Mouse (Mus musculus): Measurements from ENCODE around the gene Rnf144b. TPM values are rescaled to one million over a fixed set of nuclear protein-coding genes. Genes with fewer than 3 reads are reported as not detected.

The Rnf144b gene
- polyA plus RNA-seq, 1 experiment from 2014 or later: 0.73 TPM

DNA sequence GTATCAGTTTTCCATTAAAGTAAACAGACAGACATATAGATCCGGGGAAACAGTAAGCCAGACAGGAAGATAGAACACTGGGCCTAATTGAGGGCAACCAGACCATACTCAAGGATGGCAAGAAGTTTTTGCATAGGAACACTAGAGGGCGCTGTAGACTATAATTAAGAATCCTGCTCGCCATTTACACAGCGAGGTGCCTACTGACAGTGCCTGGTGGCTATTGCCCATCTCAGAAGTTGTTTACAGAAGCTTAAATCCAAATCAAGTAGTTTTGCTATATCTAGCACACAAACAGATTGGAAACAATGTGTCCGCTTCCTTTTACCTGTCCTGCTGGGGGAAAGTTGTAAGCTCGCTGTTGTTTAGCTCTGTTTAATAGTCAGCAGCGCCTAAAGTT is 29.9 kb downstream of the Rnf144b start:
- Histone ChIP-seq H3K27me3 (ENCODE audit: control insufficient read depth, insufficient read depth, low read length) (no peaks in the 10 kb centered on the region), H3K4me3 (ENCODE audit: low read depth, low read length) (no peak overlapping the region), H3K27ac (ENCODE audit: low read depth, low read length) (no peak overlapping the region), H3K4me2 (ENCODE audit: low read depth, low read length, severe bottlenecking) (no peak overlapping the region), H3K4me1 (replicated peaks; ENCODE audit: control insufficient read depth, insufficient read depth, low read length) (peaks cover 8% of the 10 kb centered on the region; the same call in 1 of the 2 replicates), H3K9ac (ENCODE audit: low read length) (no peak overlapping the region), H3K36me3 (ENCODE audit: control insufficient read depth, insufficient read depth, low read length) (no peaks in the 10 kb centered on the region), H3K9me3 (ENCODE audit: control insufficient read depth, low read length) (no peaks in the 10 kb centered on the region)
- 30% methylated on average over 7 of the region's 7 CpGs for WGBS
- DNase-seq (ENCODE audit: low spot score) (no peak), ATAC-seq (replicated peaks; ENCODE audit: low FRiP score) (peak; percentile 58; the same call in 1 of the 2 replicates)

DNA sequence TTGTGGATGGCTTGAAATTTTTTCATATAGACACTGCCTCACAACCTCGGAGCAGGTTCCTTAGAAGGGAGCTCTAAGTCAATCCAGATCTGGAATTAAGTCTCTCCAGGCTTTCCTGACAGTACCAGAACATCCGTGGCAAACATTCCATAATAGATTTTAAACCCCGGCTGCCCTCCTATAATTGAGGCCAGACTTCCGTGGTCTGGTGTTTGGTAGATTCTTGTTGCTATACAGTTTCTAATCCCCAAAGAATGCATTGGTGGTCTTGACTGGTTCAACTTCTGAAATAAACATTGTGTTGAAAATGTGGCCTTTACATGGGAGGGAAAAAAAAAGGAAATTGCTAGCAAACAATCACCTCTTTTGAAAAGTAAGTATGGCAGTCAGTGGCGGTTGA is 30.8 kb downstream of the Rnf144b start:
- DNase-seq (ENCODE audit: low spot score): no peak
- no peak overlapping the region for H3K4me2 ChIP-seq (ENCODE audit: low read depth, low read length, severe bottlenecking)
- H3K36me3 ChIP-seq (ENCODE audit: control insufficient read depth, insufficient read depth, low read length): no peaks in the 10 kb centered on the region

DNA sequence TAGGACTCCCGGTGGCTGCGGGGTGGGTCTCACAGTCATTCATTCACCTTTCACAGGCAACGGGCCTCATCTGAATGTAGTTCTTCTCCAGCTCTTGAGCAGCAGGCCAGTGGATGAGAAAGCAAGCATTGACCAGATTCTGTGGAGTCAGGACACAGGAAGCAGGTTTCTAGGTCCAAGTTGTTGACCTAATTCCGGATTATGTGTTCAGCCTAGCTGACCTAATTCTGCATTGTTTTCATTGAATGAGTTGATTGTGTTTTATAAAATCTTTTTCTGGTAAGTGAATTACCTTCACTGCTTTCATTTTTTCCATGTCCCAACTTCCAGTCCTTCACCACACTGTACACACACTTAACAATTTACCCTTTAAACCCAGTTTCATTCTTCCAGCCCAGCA is 32.4 kb downstream of the Rnf144b start:
- ATAC-seq (replicated peaks; ENCODE audit: low FRiP score) (no peak), DNase-seq (ENCODE audit: low spot score) (no peak)
- peaks cover 3% of the 10 kb centered on the region; the same call in 1 of the 2 replicates for H3K4me1 ChIP-seq (replicated peaks; ENCODE audit: control insufficient read depth, insufficient read depth, low read length)
- no peak overlapping the region for H3K4me2 ChIP-seq (ENCODE audit: low read depth, low read length, severe bottlenecking)
- no peaks in the 10 kb centered on the region for H3K27me3 ChIP-seq (ENCODE audit: control insufficient read depth, insufficient read depth, low read length)
- no peak overlapping the region for H3K4me3 ChIP-seq (ENCODE audit: low read depth, low read length)
- WGBS: 55% methylated on average over 4 of the region's 4 CpGs
- no peak overlapping the region for H3K9ac ChIP-seq (ENCODE audit: low read length)
- H3K27ac ChIP-seq (ENCODE audit: low read depth, low read length): no peak overlapping the region
- no peaks in the 10 kb centered on the region for H3K36me3 ChIP-seq (ENCODE audit: control insufficient read depth, insufficient read depth, low read length)
- H3K9me3 ChIP-seq (ENCODE audit: control insufficient read depth, low read length): no peaks in the 10 kb centered on the region

More for the DNA sequence above, 30.8 kb downstream of the Rnf144b start:
- 72% methylated on average over 5 of the region's 5 CpGs for WGBS
- H3K9ac ChIP-seq (ENCODE audit: low read length): no peak overlapping the region
- ATAC-seq (replicated peaks; ENCODE audit: low FRiP score): no peak
- H3K27me3 ChIP-seq (ENCODE audit: control insufficient read depth, insufficient read depth, low read length): no peaks in the 10 kb centered on the region
- H3K9me3 ChIP-seq (ENCODE audit: control insufficient read depth, low read length): no peaks in the 10 kb centered on the region
- peaks cover 8% of the 10 kb centered on the region; the same call in 1 of the 2 replicates for H3K4me1 ChIP-seq (replicated peaks; ENCODE audit: control insufficient read depth, insufficient read depth, low read length)
- H3K4me3 ChIP-seq (ENCODE audit: low read depth, low read length): no peak overlapping the region
- H3K27ac ChIP-seq (ENCODE audit: low read depth, low read length): no peak overlapping the region

DNA sequence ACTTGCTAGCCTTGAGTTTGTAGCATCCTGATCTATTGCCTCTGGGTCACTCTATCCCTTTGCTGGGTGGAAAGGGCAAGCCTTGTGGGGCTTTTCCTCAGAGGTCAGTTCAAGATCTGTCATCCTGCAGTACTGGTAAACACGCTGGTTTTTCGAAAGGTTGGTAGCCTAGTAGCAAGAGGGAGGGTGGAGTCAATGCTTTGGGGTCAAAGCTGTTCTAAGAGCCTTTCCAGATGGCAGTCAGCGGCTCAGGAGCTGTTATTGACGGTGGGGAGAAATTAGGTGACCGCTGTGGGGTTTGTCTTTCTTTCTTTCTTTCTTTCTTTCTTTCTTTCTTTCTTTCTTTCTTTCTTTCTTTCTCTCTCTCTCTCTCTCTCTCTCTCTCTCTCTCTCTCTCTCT is 34.4 kb downstream of the Rnf144b start:
- Histone ChIP-seq H3K4me2 (ENCODE audit: low read depth, low read length, severe bottlenecking) (no peak overlapping the region), H3K27ac (ENCODE audit: low read depth, low read length) (no peak overlapping the region), H3K36me3 (ENCODE audit: control insufficient read depth, insufficient read depth, low read length) (no peaks in the 10 kb centered on the region), H3K4me3 (ENCODE audit: low read depth, low read length) (no peak overlapping the region), H3K9ac (ENCODE audit: low read length) (no peak overlapping the region), H3K27me3 (ENCODE audit: control insufficient read depth, insufficient read depth, low read length) (no peaks in the 10 kb centered on the region), H3K4me1 (replicated peaks; ENCODE audit: control insufficient read depth, insufficient read depth, low read length) (peaks cover 3% of the 10 kb centered on the region; the same call in 1 of the 2 replicates), H3K9me3 (ENCODE audit: control insufficient read depth, low read length) (no peaks in the 10 kb centered on the region)
- no peak for DNase-seq (ENCODE audit: low spot score)
- WGBS: 68% methylated on average over 5 of the region's 5 CpGs
- no peak for ATAC-seq (replicated peaks; ENCODE audit: low FRiP score)

DNA sequence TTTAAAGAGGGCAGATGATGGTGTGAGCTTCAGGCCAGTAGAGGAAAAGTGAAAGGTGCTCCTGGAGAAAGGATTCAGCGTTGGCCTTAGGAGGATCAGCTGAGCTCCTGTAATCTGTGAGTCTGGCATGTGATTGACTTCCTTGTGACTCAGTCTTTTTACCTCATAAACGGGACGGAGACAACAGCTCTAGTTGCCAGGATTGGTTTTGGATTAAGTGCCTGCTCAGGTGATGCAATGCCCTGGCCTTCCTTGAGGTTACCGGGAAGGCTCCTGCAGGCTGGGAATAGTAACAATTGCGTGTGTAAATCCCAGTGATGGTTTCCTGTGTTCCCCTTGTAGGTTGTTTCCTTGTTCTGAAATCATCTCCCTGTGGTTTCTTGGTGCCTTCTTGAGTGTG is 39.5 kb downstream of the Rnf144b start:
- ATAC-seq (replicated peaks; ENCODE audit: low FRiP score) (no peak), DNase-seq (ENCODE audit: low spot score) (no peak)
- H3K27ac ChIP-seq (ENCODE audit: low read depth, low read length): no peak overlapping the region
- H3K9ac ChIP-seq (ENCODE audit: low read length): no peak overlapping the region
- H3K4me3 ChIP-seq (ENCODE audit: low read depth, low read length): no peak overlapping the region
- WGBS: 90% methylated on average over 5 of the region's 5 CpGs
- no peak overlapping the region for H3K4me2 ChIP-seq (ENCODE audit: low read depth, low read length, severe bottlenecking)
- H3K4me1 ChIP-seq (replicated peaks; ENCODE audit: control insufficient read depth, insufficient read depth, low read length): no peaks in the 10 kb centered on the region
- no peaks in the 10 kb centered on the region for H3K9me3 ChIP-seq (ENCODE audit: control insufficient read depth, low read length)
- H3K27me3 ChIP-seq (ENCODE audit: control insufficient read depth, insufficient read depth, low read length): no peaks in the 10 kb centered on the region
- no peaks in the 10 kb centered on the region for H3K36me3 ChIP-seq (ENCODE audit: control insufficient read depth, insufficient read depth, low read length)

DNA sequence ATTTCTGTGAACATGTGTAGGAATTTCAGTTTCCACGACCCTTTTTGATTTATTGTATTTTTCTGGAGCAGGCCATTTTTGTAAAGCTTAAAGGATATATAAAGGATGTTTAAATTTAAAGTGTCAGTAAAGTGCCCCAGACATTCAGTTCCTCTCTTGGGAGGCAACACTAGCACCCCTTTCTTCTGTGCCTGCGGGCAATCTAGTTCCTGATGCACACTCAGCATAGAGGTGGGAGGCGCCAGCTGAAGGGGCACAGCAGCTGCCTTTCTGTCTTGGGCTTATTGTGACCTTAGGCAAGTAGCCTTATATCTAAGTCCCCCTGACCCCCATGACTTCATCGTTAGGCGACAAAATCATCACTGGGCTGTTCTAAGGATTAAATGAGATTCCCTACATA is 42.3 kb downstream of the Rnf144b start:
- WGBS: 89% methylated on average over 5 of the region's 5 CpGs

DNA sequence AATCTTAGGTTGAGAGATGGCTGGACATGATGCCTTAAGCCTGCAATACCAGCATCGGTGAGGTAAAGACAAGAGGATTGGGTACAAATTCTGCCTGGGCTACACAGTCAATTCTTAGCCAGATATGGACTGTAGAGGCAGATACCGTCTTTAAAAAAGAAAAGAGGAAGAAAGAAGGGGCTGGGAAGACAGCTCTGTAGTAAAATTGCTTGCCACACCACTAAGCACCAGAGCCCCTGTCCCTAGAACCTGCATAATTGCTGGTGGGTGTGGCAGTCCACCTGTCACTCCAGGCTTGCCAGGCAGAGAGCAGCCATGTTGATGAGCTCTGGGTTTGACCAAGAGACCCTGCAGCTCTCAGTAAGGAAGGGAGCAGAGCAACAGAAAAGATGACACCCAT is 42.8 kb downstream of the Rnf144b start:
- Histone ChIP-seq H3K36me3 (ENCODE audit: control insufficient read depth, insufficient read depth, low read length) (no peaks in the 10 kb centered on the region), H3K4me1 (replicated peaks; ENCODE audit: control insufficient read depth, insufficient read depth, low read length) (no peaks in the 10 kb centered on the region), H3K27me3 (ENCODE audit: control insufficient read depth, insufficient read depth, low read length) (no peaks in the 10 kb centered on the region), H3K9ac (ENCODE audit: low read length) (no peak overlapping the region), H3K4me2 (ENCODE audit: low read depth, low read length, severe bottlenecking) (no peak overlapping the region), H3K9me3 (ENCODE audit: control insufficient read depth, low read length) (no peaks in the 10 kb centered on the region), H3K4me3 (ENCODE audit: low read depth, low read length) (no peak overlapping the region), H3K27ac (ENCODE audit: low read depth, low read length) (no peak overlapping the region)
- 87% methylated on average over 2 of the region's 2 CpGs for WGBS
- no peak for DNase-seq (ENCODE audit: low spot score)
- ATAC-seq (replicated peaks; ENCODE audit: low FRiP score): no peak

More for the DNA sequence above, 42.3 kb downstream of the Rnf144b start:
- no peak overlapping the region for H3K27ac ChIP-seq (ENCODE audit: low read depth, low read length)
- H3K4me2 ChIP-seq (ENCODE audit: low read depth, low read length, severe bottlenecking): no peak overlapping the region
- H3K36me3 ChIP-seq (ENCODE audit: control insufficient read depth, insufficient read depth, low read length): no peaks in the 10 kb centered on the region
- ATAC-seq (replicated peaks; ENCODE audit: low FRiP score): no peak
- no peaks in the 10 kb centered on the region for H3K9me3 ChIP-seq (ENCODE audit: control insufficient read depth, low read length)
- H3K4me1 ChIP-seq (replicated peaks; ENCODE audit: control insufficient read depth, insufficient read depth, low read length): no peaks in the 10 kb centered on the region
- no peak for DNase-seq (ENCODE audit: low spot score)
- no peak overlapping the region for H3K9ac ChIP-seq (ENCODE audit: low read length)
- H3K27me3 ChIP-seq (ENCODE audit: control insufficient read depth, insufficient read depth, low read length): no peaks in the 10 kb centered on the region
- no peak overlapping the region for H3K4me3 ChIP-seq (ENCODE audit: low read depth, low read length)

DNA sequence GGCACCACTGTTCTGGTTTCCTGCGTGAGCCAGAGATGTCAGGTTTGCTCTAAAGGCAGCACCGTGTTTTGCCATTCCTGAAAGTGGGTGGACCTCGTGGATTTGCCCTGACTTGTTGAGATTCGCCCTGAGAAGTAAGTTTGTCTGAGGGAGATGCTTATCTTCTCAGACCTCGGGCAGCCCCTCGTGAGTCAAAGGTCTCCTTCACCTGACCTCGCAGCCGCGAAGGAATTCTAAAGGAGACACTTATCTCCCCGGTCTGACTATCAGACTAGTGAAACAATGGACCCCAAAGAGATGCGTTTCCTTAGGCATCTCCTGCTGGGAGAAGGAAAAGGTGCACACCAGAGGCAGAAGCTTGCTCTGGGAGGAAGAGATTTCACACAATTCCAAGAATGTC is 46.0 kb downstream of the Rnf144b start:
- DNase-seq (ENCODE audit: low spot score) (no peak), ATAC-seq (replicated peaks; ENCODE audit: low FRiP score) (no peak)
- WGBS: 50% methylated on average over 11 of the region's 11 CpGs
- H3K9me3 ChIP-seq (ENCODE audit: control insufficient read depth, low read length): no peaks in the 10 kb centered on the region
- H3K4me2 ChIP-seq (ENCODE audit: low read depth, low read length, severe bottlenecking): no peak overlapping the region
- no peak overlapping the region for H3K4me3 ChIP-seq (ENCODE audit: low read depth, low read length)
- H3K4me1 ChIP-seq (replicated peaks; ENCODE audit: control insufficient read depth, insufficient read depth, low read length): no peaks in the 10 kb centered on the region
- H3K27ac ChIP-seq (ENCODE audit: low read depth, low read length): no peak overlapping the region
- no peak overlapping the region for H3K9ac ChIP-seq (ENCODE audit: low read length)
- H3K27me3 ChIP-seq (ENCODE audit: control insufficient read depth, insufficient read depth, low read length): no peaks in the 10 kb centered on the region
- H3K36me3 ChIP-seq (ENCODE audit: control insufficient read depth, insufficient read depth, low read length): no peaks in the 10 kb centered on the region

DNA sequence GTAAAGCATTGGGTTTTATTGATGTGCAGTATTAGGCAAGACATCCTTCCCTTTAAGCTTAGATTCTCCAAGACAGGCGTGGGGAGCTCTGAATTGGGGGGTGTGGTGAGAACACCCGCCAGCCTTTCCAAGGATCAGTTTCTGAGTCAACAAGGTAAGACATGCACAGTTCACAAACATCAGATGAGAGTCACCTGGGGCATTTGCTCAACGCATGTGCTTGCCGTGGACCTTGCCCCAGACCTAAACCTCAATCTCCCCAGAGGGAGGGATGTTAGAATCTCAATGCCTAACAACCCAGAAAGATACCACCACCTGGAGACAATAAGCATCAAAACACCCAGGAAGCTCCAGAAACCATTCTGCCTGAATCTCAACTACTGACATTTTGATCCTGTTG is 47.6 kb downstream of the Rnf144b start:
- no peak overlapping the region for H3K4me2 ChIP-seq (ENCODE audit: low read depth, low read length, severe bottlenecking)
- H3K36me3 ChIP-seq (ENCODE audit: control insufficient read depth, insufficient read depth, low read length): no peaks in the 10 kb centered on the region
- DNase-seq (ENCODE audit: low spot score): no peak
- no peak for ATAC-seq (replicated peaks; ENCODE audit: low FRiP score)
- no peaks in the 10 kb centered on the region for H3K4me1 ChIP-seq (replicated peaks; ENCODE audit: control insufficient read depth, insufficient read depth, low read length)
- no peak overlapping the region for H3K4me3 ChIP-seq (ENCODE audit: low read depth, low read length)
- no peak overlapping the region for H3K27ac ChIP-seq (ENCODE audit: low read depth, low read length)
- H3K9me3 ChIP-seq (ENCODE audit: control insufficient read depth, low read length): no peaks in the 10 kb centered on the region
- WGBS: 78% methylated on average over 4 of the region's 4 CpGs
- H3K9ac ChIP-seq (ENCODE audit: low read length): no peak overlapping the region
- no peaks in the 10 kb centered on the region for H3K27me3 ChIP-seq (ENCODE audit: control insufficient read depth, insufficient read depth, low read length)

Measured in forebrain, embryonic 11.5 days (tissue).